Mouse (Mus musculus) neural tube, embryonic 12.5 days (tissue): Measurements from ENCODE around the gene Pank2. TPM values are rescaled to one million over a fixed set of nuclear protein-coding genes. Genes with fewer than 3 reads are reported as not detected.

Experiments used
- microRNA-seq: library from miRNA; unstranded; fragments of <30 nt; microRNA quantifications from one replicate; pipeline ENCODE4, GENCODE M21; 2017
- polyA plus RNA-seq: library from polyadenylated mRNA; unstranded; fragments of >200 nt; fragmentation: Nextera tagmentation; extraction: Ambion mirVana; gene quantifications from 2 replicates; pipeline ENCODE4 v1.2.1, GENCODE M21; 2016

Pank2 gene
- polyA plus RNA-seq, 1 experiment from 2014 or later = 56.1 TPM

Small RNA genes within 50 kb of the gene (microRNA-seq; reads per million reads assigned to microRNA genes)
- gene Mir103-2 = 32.1 reads per million, percentile 37 among the genes with 10 or more reads in this experiment

Other genes with a start within 250 kb of the Pank2 start
- 9.6 and 11.9 TPM in 2 replicates for gene Gfra4, start 219.4 kb upstream of the Pank2 start, polyA plus RNA-seq
- 0.98 and 1.2 TPM in 2 replicates for gene Adam33, start 198.7 kb upstream of the Pank2 start, polyA plus RNA-seq
- 0.11 and 0.13 TPM in 2 replicates for gene Siglec1, start 175.7 kb upstream of the Pank2 start, polyA plus RNA-seq
- gene Hspa12b, start 135.2 kb upstream of the Pank2 start, polyA plus RNA-seq = 6.1 and 6.9 TPM in 2 replicates
- not detected in 2 replicates for gene Gm11037, start 129.0 kb upstream of the Pank2 start, polyA plus RNA-seq
- 98.8 and 104 TPM in 2 replicates for gene 1700037H04Rik, start 102.4 kb upstream of the Pank2 start, polyA plus RNA-seq
- 19.3 and 21.1 TPM in 2 replicates for gene Cenpb, start 82.4 kb upstream of the Pank2 start, polyA plus RNA-seq
- gene Cdc25b, start 75.5 kb upstream of the Pank2 start, polyA plus RNA-seq = 97.0 and 99.5 TPM in 2 replicates
- gene Spef1, start 75.2 kb upstream of the Pank2 start, polyA plus RNA-seq = 9.0 and 9.3 TPM in 2 replicates
- 30.7 and 36.3 TPM in 2 replicates for gene Ap5s1, start 55.4 kb upstream of the Pank2 start, polyA plus RNA-seq
- 9.5 and 10.3 TPM in 2 replicates for gene Mavs, start 28.4 kb upstream of the Pank2 start, polyA plus RNA-seq
- gene Rnf24, start 90.4 kb downstream of the Pank2 start, polyA plus RNA-seq = 16.5 and 18.7 TPM in 2 replicates
- gene Smox, start 229.0 kb downstream of the Pank2 start, polyA plus RNA-seq = 46.6 and 47.2 TPM in 2 replicates